Mouse (Mus musculus) left cerebral cortex, adult 11 months (tissue): ENCODE measurements around the gene Wdr89.
"Not testable (repeated sequence)": the region's sequence is repeated elsewhere in the genome, so short reads cannot be mapped to it uniquely, and the experiment has no call there.

ENCODE experiments used
- DNase-seq: peaks from one replicate; pipeline ENCODE4 v3.0.0; 2022; ENCODE audit warnings: low spot score

The Wdr89 gene

GRCm38 (mm10) chr12:75669258-75670106, at the start of gene Wdr89:
Wdr89 (minus strand) TSS chr12:75669537.
- peak; percentile 100 for DNase-seq

GRCm38 (mm10) chr12:75713596-75713995, 44.3 kb upstream of the Wdr89 start:
- no peak for DNase-seq

- DNase-seq = not testable (repeated sequence)
Measured at GRCm38 (mm10) chr12:75712905-75713304, 43.6 kb upstream of the Wdr89 start.

GRCm38 (mm10) chr12:75710596-75711376, 41.4 kb upstream of the Wdr89 start:
- DNase-seq = no peak

- no peak for DNase-seq
Measured at GRCm38 (mm10) chr12:75709506-75709905, 40.2 kb upstream of the Wdr89 start.

GRCm38 (mm10) chr12:75706670-75707069, 37.3 kb upstream of the Wdr89 start:
- no peak for DNase-seq

GRCm38 (mm10) chr12:75702739-75703122, 33.4 kb upstream of the Wdr89 start:
- DNase-seq = no peak

- no peak for DNase-seq
Measured at GRCm38 (mm10) chr12:75702084-75702738, 32.9 kb upstream of the Wdr89 start.

- DNase-seq = no peak
Measured at GRCm38 (mm10) chr12:75701173-75702083, 32.1 kb upstream of the Wdr89 start.

GRCm38 (mm10) chr12:75698692-75699091, 29.4 kb upstream of the Wdr89 start:
- no peak for DNase-seq

GRCm38 (mm10) chr12:75695845-75696244, 26.5 kb upstream of the Wdr89 start:
- DNase-seq = not testable (repeated sequence)

GRCm38 (mm10) chr12:75689003-75689402, 19.7 kb upstream of the Wdr89 start:
- DNase-seq = no peak

- no peak for DNase-seq
Measured at GRCm38 (mm10) chr12:75687314-75687713, 18.0 kb upstream of the Wdr89 start.

GRCm38 (mm10) chr12:75684026-75684425, 14.7 kb upstream of the Wdr89 start:
- not testable (repeated sequence) for DNase-seq

- DNase-seq = no peak
Measured at GRCm38 (mm10) chr12:75683598-75683997, 14.3 kb upstream of the Wdr89 start.

- DNase-seq = no peak
Measured at GRCm38 (mm10) chr12:75682842-75683241, 13.5 kb upstream of the Wdr89 start.

GRCm38 (mm10) chr12:75681101-75681500, 11.8 kb upstream of the Wdr89 start:
- no peak for DNase-seq

- no peak for DNase-seq
Measured at GRCm38 (mm10) chr12:75678393-75678792, 9.1 kb upstream of the Wdr89 start.

GRCm38 (mm10) chr12:75672630-75673029, 3.3 kb upstream of the Wdr89 start:
- DNase-seq = no peak

- no peak for DNase-seq
Measured at GRCm38 (mm10) chr12:75671759-75672315, 2.5 kb upstream of the Wdr89 start.

- DNase-seq = no peak
Measured at GRCm38 (mm10) chr12:75670611-75671010, 1.3 kb upstream of the Wdr89 start.
